Mouse (Mus musculus) telencephalon, adult 2 months (tissue): ENCODE measurements around the gene Ralgps2.

Experiments used
- DNase-seq: peaks from one replicate; pipeline ENCODE4 v3.0.0-alpha.2; 2011; ENCODE audit warnings: low read depth, low spot score

Gene Ralgps2

GRCm38 (mm10) chr1:156769163-156769562 is 170.3 kb downstream of the Ralgps2 start:
- no peak for DNase-seq

GRCm38 (mm10) chr1:156765311-156765710 is 174.1 kb downstream of the Ralgps2 start:
- DNase-seq, result peak; percentile 93

- no peak for DNase-seq
These were observed 174.8 kb downstream of the Ralgps2 start for GRCm38 (mm10) chr1:156764584-156764983.

- no peak for DNase-seq
These were observed 176.1 kb downstream of the Ralgps2 start for GRCm38 (mm10) chr1:156763280-156763679.

- DNase-seq, result no peak
These were observed 178.0 kb downstream of the Ralgps2 start for GRCm38 (mm10) chr1:156761430-156761801.

GRCm38 (mm10) chr1:156760549-156761429 is 178.6 kb downstream of the Ralgps2 start:
- DNase-seq, result no peak

- no peak for DNase-seq
These were observed 181.1 kb downstream of the Ralgps2 start for GRCm38 (mm10) chr1:156758326-156758725.

- DNase-seq, result no peak
These were observed 184.6 kb downstream of the Ralgps2 start for GRCm38 (mm10) chr1:156754608-156755413.
